Mouse (Mus musculus) forebrain, embryonic 15.5 days (tissue): ENCODE measurements around the gene Cnppd1. TPM values are rescaled to one million over a fixed set of nuclear protein-coding genes. Genes with fewer than 3 reads are reported as not detected.

ENCODE experiments used
- ATAC-seq: fragments of 200-750 bp; cut with Nextera tagmentation; replicated peaks from 2 replicates; pipeline ENCODE4 v1.8.0; 2017; ENCODE audit warnings: mild to moderate bottlenecking, moderate TSS enrichment, moderate library complexity
- H3K27ac ChIP-seq: fragments of 300-500 bp; sonication (generic); replicated peaks from 2 replicates; pipeline ENCODE4 v1.5.1; 2015; ENCODE audit warnings: mild to moderate bottlenecking, inconsistent platforms
- H3K27me3 ChIP-seq: fragments of 300-500 bp; sonication (generic); 2 replicates; pipeline ENCODE4 v1.6.1; 2015; ENCODE audit warnings: inconsistent platforms
- H3K36me3 ChIP-seq: fragments of 300-500 bp; sonication (generic); 2 replicates; pipeline ENCODE4 v1.6.1; 2015; ENCODE audit warnings: mild to moderate bottlenecking, inconsistent platforms
- H3K4me1 ChIP-seq: fragments of 300-500 bp; sonication (generic); 2 replicates; pipeline ENCODE4 v1.6.1; 2015; ENCODE audit warnings: inconsistent platforms
- H3K4me2 ChIP-seq: fragments of 300-500 bp; sonication (generic); replicated peaks from 2 replicates; pipeline ENCODE4 v1.6.1; 2015; ENCODE audit warnings: mild to moderate bottlenecking, inconsistent platforms
- H3K4me3 ChIP-seq: fragments of 300-500 bp; sonication (generic); 2 replicates; pipeline ENCODE4 v1.5.1; 2015; ENCODE audit warnings: mild to moderate bottlenecking, inconsistent platforms
- H3K9ac ChIP-seq: fragments of 300-500 bp; sonication (generic); replicated peaks from 2 replicates; pipeline ENCODE4 v1.6.1; 2015; ENCODE audit warnings: mild to moderate bottlenecking, inconsistent platforms
- H3K9me3 ChIP-seq: fragments of 300-500 bp; sonication (generic); 2 replicates; pipeline ENCODE4 v1.6.1; 2016; ENCODE audit warnings: inconsistent platforms
- WGBS: fragments of 180-500 bp; shearing (Covaris S2); methylation state at CpG from one replicate; pipeline ENCODE4 v1.1.7; 2015; ENCODE audit warnings: mixed read lengths; 5-methylcytosine and 5-hydroxymethylcytosine counted together
- polyA plus RNA-seq: library from polyadenylated mRNA; unstranded; fragments of >200 nt; fragmentation: Nextera tagmentation; extraction: Ambion mirVana; gene quantifications from 2 replicates; pipeline ENCODE4 v1.2.1, GENCODE M21; 2015

Gene Cnppd1
- polyA plus RNA-seq, 1 experiment from 2014 or later, result 55.5 TPM

GRCm38 (mm10) chr1:75179334-75180104 lies 37.0 kb upstream of the Cnppd1 start:
- Histone ChIP-seq H3K9me3 (no peaks in the 10 kb centered on the region), H3K36me3 (peaks cover 47% of the 10 kb centered on the region), H3K9ac (peak overlapping the region; percentile 59), H3K4me2 (peak overlapping the region; percentile 99), H3K27me3 (no peaks in the 10 kb centered on the region), H3K4me1 (peaks cover 30% of the 10 kb centered on the region), H3K4me3 (peak overlapping the region; percentile 56), H3K27ac (peak overlapping the region; percentile 71)
- 5% methylated on average over 23 of the region's 23 CpGs for WGBS
- peak; percentile 46 for ATAC-seq

GRCm38 (mm10) chr1:75168472-75169464 lies 26.3 kb upstream of the Cnppd1 start, which contains the start of gene Zfand2b:
TSS of gene Zfand2b (plus strand) at chr1:75168646.
- peak within 1 kb of the TSS; percentile 73 for H3K4me2 ChIP-seq
- H3K4me3 ChIP-seq, result peak within 1 kb of the TSS; percentile 74
- H3K36me3 ChIP-seq, result peaks cover 34% of the 10 kb centered on the region
- WGBS, result under 1% methylated on average over 59 of the region's 59 CpGs
- H3K9ac ChIP-seq, result peak within 1 kb of the TSS; percentile 66
- peak within 1 kb of the TSS; percentile 90 for H3K27ac ChIP-seq
- H3K9me3 ChIP-seq, result no peaks in the 10 kb centered on the region
- no peaks in the 10 kb centered on the region for H3K27me3 ChIP-seq
- H3K4me1 ChIP-seq, result peaks cover 15% of the 10 kb centered on the region
- peak; percentile 97 for ATAC-seq

GRCm38 (mm10) chr1:75168093-75168471 lies 25.6 kb upstream of the Cnppd1 start:
- H3K36me3 ChIP-seq, result peaks cover 27% of the 10 kb centered on the region
- H3K4me3 ChIP-seq, result peak overlapping the region; percentile 74
- no peaks in the 10 kb centered on the region for H3K9me3 ChIP-seq
- peak overlapping the region; percentile 73 for H3K4me2 ChIP-seq
- ATAC-seq, result peak; percentile 42
- peaks cover 15% of the 10 kb centered on the region for H3K4me1 ChIP-seq
- H3K27me3 ChIP-seq, result no peaks in the 10 kb centered on the region
- WGBS, result 10% methylated on average over 7 of the region's 7 CpGs
- peak overlapping the region; percentile 66 for H3K9ac ChIP-seq
- H3K27ac ChIP-seq, result peak overlapping the region; percentile 90

- Histone ChIP-seq H3K36me3 (no peaks in the 10 kb centered on the region), H3K9me3 (no peaks in the 10 kb centered on the region), H3K27ac (no peak overlapping the region), H3K4me1 (no peaks in the 10 kb centered on the region), H3K27me3 (no peaks in the 10 kb centered on the region), H3K9ac (no peak overlapping the region), H3K4me3 (no peak overlapping the region), H3K4me2 (no peak overlapping the region)
- WGBS, result 79% methylated on average over 4 of the region's 4 CpGs
- no peak for ATAC-seq
Observed at GRCm38 (mm10) chr1:75160256-75160617, 17.7 kb upstream of the Cnppd1 start.

- Histone ChIP-seq H3K9ac (no peak overlapping the region), H3K27me3 (no peaks in the 10 kb centered on the region), H3K4me3 (no peak overlapping the region), H3K4me2 (no peak overlapping the region), H3K36me3 (no peaks in the 10 kb centered on the region), H3K9me3 (no peaks in the 10 kb centered on the region), H3K27ac (no peak overlapping the region), H3K4me1 (no peaks in the 10 kb centered on the region)
- ATAC-seq, result no peak
- 65% methylated on average over 5 of the region's 5 CpGs for WGBS
Observed at GRCm38 (mm10) chr1:75159540-75160255, 17.2 kb upstream of the Cnppd1 start.

GRCm38 (mm10) chr1:75158990-75159389 lies 16.5 kb upstream of the Cnppd1 start:
- Histone ChIP-seq H3K36me3 (no peaks in the 10 kb centered on the region), H3K4me2 (no peak overlapping the region), H3K9ac (no peak overlapping the region), H3K4me1 (no peaks in the 10 kb centered on the region), H3K4me3 (no peak overlapping the region), H3K27ac (no peak overlapping the region), H3K9me3 (no peaks in the 10 kb centered on the region), H3K27me3 (no peaks in the 10 kb centered on the region)
- ATAC-seq, result no peak

- Histone ChIP-seq H3K27me3 (no peaks in the 10 kb centered on the region), H3K4me3 (no peak overlapping the region), H3K9ac (no peak overlapping the region), H3K36me3 (no peaks in the 10 kb centered on the region), H3K4me2 (no peak overlapping the region), H3K9me3 (no peaks in the 10 kb centered on the region), H3K4me1 (no peaks in the 10 kb centered on the region), H3K27ac (no peak overlapping the region)
- ATAC-seq, result no peak
- WGBS, result 59% methylated on average over 3 of the region's 3 CpGs
Observed at GRCm38 (mm10) chr1:75155837-75156236, 13.3 kb upstream of the Cnppd1 start.

GRCm38 (mm10) chr1:75148727-75149126 lies 6.2 kb upstream of the Cnppd1 start:
- H3K4me1 ChIP-seq, result peaks cover 9% of the 10 kb centered on the region
- no peaks in the 10 kb centered on the region for H3K27me3 ChIP-seq
- no peak for ATAC-seq
- WGBS, result 89% methylated on average over 4 of the region's 4 CpGs
- peaks cover 40% of the 10 kb centered on the region for H3K36me3 ChIP-seq
- H3K4me3 ChIP-seq, result no peak overlapping the region
- no peaks in the 10 kb centered on the region for H3K9me3 ChIP-seq
- no peak overlapping the region for H3K9ac ChIP-seq
- no peak overlapping the region for H3K4me2 ChIP-seq
- H3K27ac ChIP-seq, result no peak overlapping the region

GRCm38 (mm10) chr1:75147411-75148135 lies 5.1 kb upstream of the Cnppd1 start:
- H3K9ac ChIP-seq, result no peak overlapping the region
- 85% methylated on average over 7 of the region's 7 CpGs for WGBS
- H3K4me1 ChIP-seq, result peaks cover 16% of the 10 kb centered on the region
- H3K4me3 ChIP-seq, result no peak overlapping the region
- H3K9me3 ChIP-seq, result no peaks in the 10 kb centered on the region
- H3K27ac ChIP-seq, result no peak overlapping the region
- H3K27me3 ChIP-seq, result no peaks in the 10 kb centered on the region
- peaks cover 40% of the 10 kb centered on the region for H3K36me3 ChIP-seq
- no peak for ATAC-seq
- no peak overlapping the region for H3K4me2 ChIP-seq

- Histone ChIP-seq H3K36me3 (peaks cover 40% of the 10 kb centered on the region), H3K4me2 (no peak overlapping the region), H3K9ac (no peak overlapping the region), H3K4me3 (no peak overlapping the region), H3K4me1 (peaks cover 23% of the 10 kb centered on the region), H3K9me3 (no peaks in the 10 kb centered on the region), H3K27me3 (no peaks in the 10 kb centered on the region), H3K27ac (no peak overlapping the region)
- ATAC-seq, result no peak
- WGBS, result 96% methylated on average over 3 of the region's 3 CpGs
Observed at GRCm38 (mm10) chr1:75145589-75145988, 3.1 kb upstream of the Cnppd1 start.

GRCm38 (mm10) chr1:75141486-75142190 lies 873 bp downstream of the Cnppd1 start:
- Histone ChIP-seq H3K4me2 (peak overlapping the region; percentile 89), H3K9me3 (no peaks in the 10 kb centered on the region), H3K4me3 (peak overlapping the region; percentile 90), H3K27ac (peak overlapping the region; percentile 98), H3K27me3 (no peaks in the 10 kb centered on the region), H3K36me3 (peaks cover 45% of the 10 kb centered on the region), H3K9ac (peak overlapping the region; percentile 96), H3K4me1 (peaks cover 32% of the 10 kb centered on the region)
- ATAC-seq, result 0 out of 2 replicates have a peak, but pooled peaks have one; percentile 4
- under 1% methylated on average over 52 of the region's 53 CpGs for WGBS
